Mouse (Mus musculus) heart, postnatal 4 days (tissue): Measurements from ENCODE around the gene Olfr128. TPM values are rescaled to one million over a fixed set of nuclear protein-coding genes. Genes with fewer than 3 reads are reported as not detected.
"Not testable (repeated sequence)": the region's sequence is repeated elsewhere in the genome, so short reads cannot be mapped to it uniquely, and the experiment has no call there.

ENCODE experiments used
- DNase-seq: peaks from one replicate; pipeline ENCODE4 v3.0.0; 2021
- total RNA-seq, 2 experiments: library from RNA; stranded (reverse); gene quantifications; 2 replicates each; pipeline ENCODE4 v1.2.3; 2021

The Olfr128 gene
- not detected for total RNA-seq

DNA sequence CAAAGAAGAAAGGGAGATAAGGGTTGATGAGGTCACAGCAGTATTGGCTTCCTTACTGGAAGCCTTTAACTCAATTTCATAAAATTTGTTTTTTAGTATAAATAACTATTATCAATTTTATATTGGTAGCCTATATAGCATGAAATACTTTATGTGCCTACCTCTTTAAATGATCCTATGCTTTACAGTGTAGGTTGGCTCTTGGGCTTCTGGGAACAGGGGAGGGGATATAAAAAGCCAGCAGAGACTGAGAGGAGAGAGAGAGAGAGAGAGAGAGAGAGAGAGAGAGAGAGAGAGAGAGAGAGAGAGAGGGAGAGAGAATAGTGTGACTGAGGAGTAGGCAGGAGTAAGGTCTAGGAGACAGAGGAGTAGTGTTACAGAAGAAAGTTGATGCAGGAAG, at the start of gene Olfr128:
TSS of gene Olfr128 (plus strand) at position 301 of the 400 bp plus-strand sequence.
- no peak for DNase-seq

GRCm38 (mm10) chr17:37873830-37874229, 46.5 kb upstream of the Olfr128 start:
- no peak for DNase-seq

GRCm38 (mm10) chr17:37900137-37900536, 20.2 kb upstream of the Olfr128 start, which contains the start of gene Olfr127:
TSS of gene Olfr127 (plus strand) at chr17:37900437.
- DNase-seq = no peak

DNA sequence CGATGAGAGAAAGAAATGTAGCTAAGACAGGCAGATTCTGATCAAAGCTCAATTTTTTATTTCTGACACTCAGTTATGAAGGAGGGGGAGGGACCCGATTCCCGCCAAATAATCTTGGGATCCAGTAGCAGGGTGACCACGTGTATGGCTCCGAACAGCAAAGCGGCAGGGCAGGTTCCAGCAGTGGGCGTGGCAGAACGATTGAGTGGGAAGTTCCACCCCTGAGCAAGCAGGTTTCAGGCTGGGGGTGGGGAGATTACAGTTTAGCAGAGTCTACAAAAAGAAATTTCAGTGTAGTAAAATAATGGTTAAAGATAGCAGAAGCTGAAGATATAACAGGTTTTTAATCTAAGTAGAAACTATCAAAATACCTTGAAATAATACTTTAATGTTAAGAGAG, 13.5 kb upstream of the Olfr128 start:
- not testable (repeated sequence) for DNase-seq

DNA sequence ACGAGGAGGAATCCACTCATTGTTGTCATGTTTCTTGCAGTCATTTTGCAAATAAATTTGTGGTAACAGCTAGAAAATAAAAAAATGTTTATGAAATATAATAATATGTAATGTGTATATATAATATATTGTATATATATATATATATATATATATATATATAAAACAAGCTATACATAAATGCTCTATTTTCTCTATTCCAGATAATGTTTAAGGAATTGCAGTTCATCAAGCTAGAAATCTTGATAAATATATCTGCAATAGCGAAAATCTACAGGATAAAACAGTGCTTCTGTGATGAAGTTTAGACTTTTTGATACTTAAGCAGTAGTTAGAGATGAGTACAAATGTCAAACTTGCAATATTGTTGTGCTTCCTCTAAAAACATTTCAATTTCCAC, 32.6 kb downstream of the Olfr128 start, which contains the start of gene Olfr761:
TSS of gene Olfr761 (minus strand) at position 101 of the 400 bp plus-strand sequence.
- DNase-seq = no peak

GRCm38 (mm10) chr17:37973591-37973990, 53.2 kb downstream of the Olfr128 start:
- DNase-seq = no peak

Other genes with a start within 250 kb of the Olfr128 start
- not detected for gene Olfr119, start 224.0 kb upstream of the Olfr128 start, total RNA-seq
- gene Olfr120, start 198.7 kb upstream of the Olfr128 start, total RNA-seq = not detected
- not detected for gene Olfr121, start 171.7 kb upstream of the Olfr128 start, total RNA-seq
- not detected for gene Olfr122, start 151.9 kb upstream of the Olfr128 start, total RNA-seq
- gene Olfr123, start 127.0 kb upstream of the Olfr128 start, total RNA-seq = not detected
- gene Olfr124, start 120.7 kb upstream of the Olfr128 start, total RNA-seq = not detected
- gene Olfr125, start 87.6 kb upstream of the Olfr128 start, total RNA-seq = not detected
- gene Olfr126, start 73.1 kb upstream of the Olfr128 start, total RNA-seq = not detected
- not detected for gene Olfr127, start 20.1 kb upstream of the Olfr128 start, total RNA-seq
- not detected for gene Olfr761, start 32.5 kb downstream of the Olfr128 start, total RNA-seq
- gene Olfr129, start 139.5 kb downstream of the Olfr128 start, total RNA-seq = not detected
- gene Olfr130, start 143.4 kb downstream of the Olfr128 start, total RNA-seq = not detected
- not detected for gene Olfr131, start 168.1 kb downstream of the Olfr128 start, total RNA-seq
- not detected for gene Olfr132, start 214.0 kb downstream of the Olfr128 start, total RNA-seq
- gene Olfr133, start 224.7 kb downstream of the Olfr128 start, total RNA-seq = not detected